Mouse (Mus musculus): Measurements from ENCODE around the gene Stx16. TPM values are rescaled to one million over a fixed set of nuclear protein-coding genes. Genes with fewer than 3 reads are reported as not detected.

Gene Stx16
- total RNA-seq, 2 experiments from 2014 or later = 20.5 to 23.7 TPM

- DNase-seq = no peak
These were observed 45.4 kb downstream of the Stx16 start for GRCm38 (mm10) chr2:174121411-174121947.

DNA sequence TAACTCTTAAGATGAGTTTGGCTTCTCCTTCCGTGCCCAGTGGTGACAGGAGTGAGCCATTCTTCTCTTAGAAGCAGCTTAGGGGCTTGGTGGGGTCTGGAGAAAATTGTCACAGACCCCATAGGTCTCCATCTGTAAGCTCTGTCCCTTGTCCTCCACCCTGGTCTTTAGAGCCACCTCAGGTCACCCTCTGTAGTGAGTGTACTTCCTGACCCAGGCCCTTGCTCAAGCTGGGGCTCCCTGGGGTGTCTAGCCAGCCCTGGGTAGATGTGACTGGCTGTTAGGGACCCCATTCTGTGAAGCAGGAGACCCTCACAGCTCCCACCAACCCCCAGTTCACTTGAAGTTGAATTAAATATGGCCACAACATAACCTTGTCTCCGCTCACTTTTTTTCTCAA lies 46.2 kb downstream of the Stx16 start:
- intact Hi-C loops (cut with DNase I) = no loop called here
- DNase-seq = no peak

More at GRCm38 (mm10) chr2:174121411-174121947, 45.4 kb downstream of the Stx16 start:
- intact Hi-C loops (cut with DNase I) = no loop called here

- DNase-seq = no peak
- intact Hi-C loops (cut with DNase I) = no loop called here
These were observed 47.6 kb downstream of the Stx16 start for GRCm38 (mm10) chr2:174123731-174124130.

DNA sequence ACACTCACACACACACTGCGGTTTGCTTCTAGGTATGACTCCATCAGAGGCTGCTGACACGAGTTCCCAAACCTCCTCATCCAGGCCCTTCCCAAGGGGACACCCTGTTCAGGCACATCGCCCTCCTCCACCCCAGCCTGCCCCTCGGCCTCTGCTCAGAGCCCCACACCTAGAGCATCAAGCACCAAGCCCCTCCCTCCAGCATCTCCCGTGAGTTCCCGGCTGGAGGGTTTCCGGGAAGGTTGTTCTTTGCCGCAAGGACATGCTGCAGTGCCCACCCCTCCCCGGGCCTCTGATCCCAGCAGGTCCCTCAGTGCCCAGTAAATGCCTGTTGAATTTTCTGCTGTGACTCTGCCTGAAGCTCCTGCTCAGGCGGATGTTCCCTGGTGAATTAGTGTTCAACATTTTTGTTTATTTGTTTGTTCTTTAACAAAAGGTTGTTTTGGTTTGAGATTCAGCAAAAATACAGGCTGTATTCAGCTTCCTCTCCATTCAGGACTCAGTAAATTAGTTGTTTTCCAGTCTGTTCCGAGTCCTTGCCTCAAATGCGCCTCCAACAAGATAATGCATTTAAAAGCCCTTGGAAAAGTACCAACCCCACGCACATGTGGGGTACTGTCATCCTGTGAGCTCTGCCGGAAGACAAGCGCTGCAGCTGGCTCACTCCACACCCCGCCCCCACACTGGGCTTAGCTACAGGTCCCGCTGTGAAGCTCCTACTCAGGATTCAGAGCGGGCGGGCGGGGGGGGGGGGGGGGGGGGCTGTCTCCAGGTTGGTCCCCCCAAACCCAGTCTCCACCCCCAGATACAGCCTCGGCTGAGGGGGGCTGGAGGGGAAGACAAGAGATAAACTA lies 50.6 kb downstream of the Stx16 start:
- no peak for DNase-seq
- intact Hi-C loops (cut with DNase I) = no loop called here

DNA sequence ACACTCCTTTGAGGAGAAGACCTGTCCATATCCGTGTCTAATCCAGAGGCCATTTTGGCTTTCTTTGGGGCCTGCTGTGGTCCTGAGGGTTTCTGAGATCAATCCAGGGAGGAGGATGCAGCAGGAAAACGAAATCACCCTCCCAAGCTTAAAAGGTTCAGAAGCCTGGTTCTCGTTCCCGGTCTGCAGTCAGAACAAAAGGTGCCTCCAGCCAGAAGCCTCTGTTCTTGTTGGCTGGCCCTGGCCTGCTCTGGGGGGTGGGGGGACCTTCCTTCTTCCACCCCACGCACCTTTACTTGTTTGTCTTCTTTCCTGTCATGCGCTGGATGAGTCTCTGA lies 51.2 kb downstream of the Stx16 start:
- intact Hi-C loops (cut with DNase I) = no loop called here
- no peak for DNase-seq

GRCm38 (mm10) chr2:174128926-174129325 lies 52.8 kb downstream of the Stx16 start:
- intact Hi-C loops (cut with DNase I) = no loop called here
- DNase-seq = no peak

GRCm38 (mm10) chr2:174130468-174131097 lies 54.5 kb downstream of the Stx16 start:
- intact Hi-C loops (cut with DNase I) = no loop called here
- DNase-seq = no peak

GRCm38 (mm10) chr2:174132413-174132969 lies 56.4 kb downstream of the Stx16 start:
- no peak for DNase-seq
- intact Hi-C loops (cut with DNase I) = no loop called here

Other genes starting within 250 kb of the Stx16 start
- 10 to 100 TPM; 71.2 to 75.8 TPM for gene Npepl1, start 34.0 kb downstream of the Stx16 start, total RNA-seq (2021)
- gene Gnas, start 208.0 kb downstream of the Stx16 start, total RNA-seq (2021) = 1,000 to 10,000 TPM; 1,171 to 1,227 TPM